Mouse (Mus musculus): ENCODE data around the gene Olfr461. TPM values are rescaled to one million over a fixed set of nuclear protein-coding genes. Genes with fewer than 3 reads are reported as not detected.

Olfr461 gene
- polyA plus RNA-seq (2012; ENCODE audit: low replicate concordance): not detected in 2 replicates

GRCm38 (mm10) chr6:40554950-40555349 lies at the start of gene Olfr461:
TSS of gene Olfr461 (minus strand) at chr6:40555050.

GRCm38 (mm10) chr6:40585645-40586044 lies 30.8 kb upstream of the Olfr461 start, which contains the start of gene Clec5a:
TSS of gene Clec5a (minus strand) at chr6:40585821.

GRCm38 (mm10) chr6:40569187-40569586 lies 14.3 kb upstream of the Olfr461 start, which contains the start of gene Olfr460:
TSS of gene Olfr460 (plus strand) at chr6:40569487.

DNA sequence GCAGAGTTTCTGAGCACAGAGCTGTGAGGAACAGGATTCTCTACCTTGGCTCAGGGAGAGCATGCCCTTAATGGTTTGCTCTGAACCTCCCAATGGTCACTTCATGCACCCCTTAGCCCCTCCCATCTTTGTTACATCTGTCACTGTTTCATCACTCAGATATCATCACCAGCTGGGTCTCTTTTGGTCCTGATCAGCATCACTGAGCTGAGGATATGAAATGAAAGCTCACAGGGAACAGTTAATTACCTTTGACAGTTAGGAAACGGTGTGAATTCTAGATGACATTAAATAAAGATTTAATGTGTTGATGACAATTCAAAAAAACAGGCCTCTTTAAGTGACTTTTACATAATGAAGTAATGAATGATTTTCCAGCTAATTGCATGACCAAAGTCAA lies 35.4 kb downstream of the Olfr461 start, which contains the start of gene Prss37:
Prss37 (minus strand) TSS at position 101 of the 400 bp plus-strand sequence.

GRCm38 (mm10) chr6:40493229-40493628 lies 61.6 kb downstream of the Olfr461 start, which contains the start of gene Tas2r108:
TSS of gene Tas2r108 (plus strand) at chr6:40493529.

Other genes with a start within 250 kb of the Olfr461 start
- gene Agk, start 229.9 kb downstream of the Olfr461 start, polyA plus RNA-seq (2012; ENCODE audit: low replicate concordance): 2.9 and 3.9 TPM in 2 replicates
- gene E330009J07Rik, start 118.9 kb downstream of the Olfr461 start, polyA plus RNA-seq (2012; ENCODE audit: low replicate concordance): 1.2 and 3.5 TPM in 2 replicates
- gene Wee2, start 116.0 kb downstream of the Olfr461 start, polyA plus RNA-seq (2012; ENCODE audit: low replicate concordance): not detected in 2 replicates
- gene Ssbp1, start 83.7 kb downstream of the Olfr461 start, polyA plus RNA-seq (2012; ENCODE audit: low replicate concordance): 16.6 and 17.0 TPM in 2 replicates
- gene Tas2r137, start 63.8 kb downstream of the Olfr461 start, polyA plus RNA-seq (2012; ENCODE audit: low replicate concordance): not detected in 2 replicates
- gene Tas2r108, start 61.5 kb downstream of the Olfr461 start, polyA plus RNA-seq (2012; ENCODE audit: low replicate concordance): not detected in 2 replicates
- gene Prss37, start 35.5 kb downstream of the Olfr461 start, polyA plus RNA-seq (2012; ENCODE audit: low replicate concordance): not detected in 2 replicates
- gene Olfr460, start 14.4 kb upstream of the Olfr461 start, polyA plus RNA-seq (2012; ENCODE audit: low replicate concordance): not detected in 2 replicates
- gene Clec5a, start 30.8 kb upstream of the Olfr461 start, polyA plus RNA-seq (2012; ENCODE audit: low replicate concordance): not detected in 2 replicates
- gene Tas2r138, start 58.3 kb upstream of the Olfr461 start, polyA plus RNA-seq (2012; ENCODE audit: low replicate concordance): not detected in 2 replicates
- gene Mgam, start 73.8 kb upstream of the Olfr461 start, polyA plus RNA-seq (2012; ENCODE audit: low replicate concordance): not detected in 2 replicates